Mouse (Mus musculus) small intestine, adult 2 months (tissue): ENCODE data around the gene Gm44805. TPM values are rescaled to one million over a fixed set of nuclear protein-coding genes. Genes with fewer than 3 reads are reported as not detected.

ENCODE experiments used
- H3K27ac ChIP-seq: fragments of 200-500 bp; 2 replicates; pipeline ENCODE4 v1.5.1; 2012; ENCODE audit warnings: low read depth, low read length, control low read depth, inconsistent platforms; ENCODE audit not compliant: insufficient read depth
- H3K27me3 ChIP-seq: fragments of 200-500 bp; 2 replicates; pipeline ENCODE4 v1.6.1; 2012; ENCODE audit warnings: mild to moderate bottlenecking, moderate library complexity, low read length, inconsistent platforms; ENCODE audit not compliant: control insufficient read depth, insufficient read depth
- H3K36me3 ChIP-seq: fragments of 200-500 bp; 2 replicates; pipeline ENCODE4 v1.6.1; 2012; ENCODE audit warnings: mild to moderate bottlenecking, low read length, control low read depth, inconsistent platforms; ENCODE audit not compliant: control insufficient read depth, insufficient read depth
- H3K4me1 ChIP-seq: fragments of 200-500 bp; 2 replicates; pipeline ENCODE4 v1.6.1; 2012; ENCODE audit warnings: low read length, inconsistent platforms, mixed read lengths; ENCODE audit not compliant: control insufficient read depth, insufficient read depth, insufficient read length
- H3K4me3 ChIP-seq: fragments of 200-500 bp; 2 replicates; pipeline ENCODE4 v1.5.1; 2012; ENCODE audit warnings: low read depth, mild to moderate bottlenecking, control low read depth, inconsistent platforms, low read length, moderate library complexity
- CTCF ChIP-seq: fragments of 200-500 bp; IDR thresholded peaks from 2 replicates; pipeline ENCODE4 v1.5.1; 2012; ENCODE audit warnings: low read depth, mild to moderate bottlenecking, control low read depth, inconsistent platforms, low read length, moderate library complexity, mixed read lengths; ENCODE audit not compliant: insufficient replicate concordance, insufficient read length; ENCODE audit errors: extremely low read depth
- POLR2A ChIP-seq: fragments of 200-500 bp; IDR thresholded peaks from 2 replicates; pipeline ENCODE4 v1.6.1; 2012; ENCODE audit warnings: low read depth, mild to moderate bottlenecking, control low read depth, inconsistent platforms, low read length, moderate library complexity
- WGBS: fragments of 180-500 bp; shearing (Covaris S2); methylation state at CpG from one replicate; pipeline ENCODE4 v1.1.7; 2018; 5-methylcytosine and 5-hydroxymethylcytosine counted together
- polyA plus RNA-seq: library from polyadenylated mRNA; depleted of rRNA; stranded (reverse); fragments of >200 nt; gene quantifications from 2 replicates; pipeline ENCODE4 v1.2.3, GENCODE M21; 2012

Gene Gm44805
- polyA plus RNA-seq, 1 experiment = 0.37 TPM

DNA sequence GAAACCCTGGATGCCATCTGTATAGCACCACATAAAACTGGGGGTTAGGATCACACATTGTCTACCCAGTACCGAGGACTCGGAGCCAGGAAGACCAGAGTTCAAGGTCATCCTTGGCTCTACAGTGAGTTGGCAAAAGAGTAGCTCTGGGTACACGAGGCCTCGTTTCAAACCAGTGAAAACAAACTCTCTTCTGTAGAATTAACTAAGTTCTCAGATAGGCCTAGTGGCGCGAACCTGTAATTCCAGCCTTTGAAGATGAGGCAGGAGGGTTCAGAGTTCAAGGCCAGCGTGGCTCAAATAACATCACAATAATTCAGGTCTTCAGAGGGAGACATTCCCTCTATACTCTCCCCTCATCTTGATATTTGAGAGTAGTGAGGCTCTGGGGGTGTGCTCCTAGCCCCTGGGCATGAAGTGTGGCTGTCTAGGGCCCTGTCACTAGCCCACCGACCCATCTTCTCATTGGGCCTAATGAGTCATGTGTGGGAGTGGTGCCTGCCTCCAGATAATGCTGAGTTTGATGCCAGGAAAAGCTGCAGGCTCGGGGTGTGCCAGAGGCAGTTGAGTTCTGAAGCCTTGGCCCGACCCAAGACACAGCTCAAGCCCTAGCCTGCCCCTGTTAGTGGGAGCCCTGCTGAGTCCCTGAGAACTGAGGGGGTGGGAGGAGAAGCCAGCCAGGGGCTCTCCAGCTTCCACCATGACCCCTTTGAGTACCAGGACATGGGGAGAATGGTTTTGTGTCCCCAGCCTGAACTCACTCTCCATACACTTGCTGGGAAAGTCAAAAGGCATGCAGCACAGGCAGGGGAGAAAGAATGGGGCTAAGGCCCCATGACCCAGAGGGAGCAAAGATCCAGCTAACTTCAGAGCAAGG, 13.4 kb upstream of the Gm44805 start:
- whole genome bisulfite sequencing = 45% methylated on average over 10 of the region's 10 CpGs
- Histone ChIP-seq H3K4me1 (peaks cover 18% of the 10 kb centered on the region), H3K27me3 (no peaks in the 10 kb centered on the region), H3K4me3 (no peak overlapping the region), H3K27ac (0 out of 2 replicates have a peak overlapping the region, but pooled peaks have one; percentile 8), H3K36me3 (no peaks in the 10 kb centered on the region)
- TF ChIP-seq CTCF = no peak
- TF ChIP-seq POLR2A = no peak

DNA sequence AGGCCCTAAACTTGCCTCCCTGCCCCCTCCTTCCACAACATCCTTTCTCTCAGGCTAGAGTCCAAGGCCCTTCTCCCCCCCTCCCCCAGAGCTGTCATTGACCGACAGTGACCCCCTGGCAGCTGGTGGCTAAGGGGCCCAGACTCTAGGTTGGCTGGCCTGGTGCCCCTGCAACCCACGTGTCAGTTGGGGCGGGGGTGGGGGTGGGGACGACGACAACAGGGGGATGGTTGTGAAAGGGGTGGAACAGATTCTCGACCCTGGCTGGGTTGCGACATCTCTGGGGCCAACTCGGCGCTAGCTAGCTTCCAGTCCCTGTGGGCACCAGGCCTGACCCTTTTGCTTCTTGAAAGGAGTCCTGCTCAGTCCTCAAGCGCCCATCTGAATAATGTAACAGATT, 12.2 kb upstream of the Gm44805 start:
- Histone ChIP-seq H3K27ac (no peak overlapping the region), H3K4me1 (peaks cover 15% of the 10 kb centered on the region), H3K36me3 (no peaks in the 10 kb centered on the region), H3K4me3 (no peak overlapping the region), H3K27me3 (no peaks in the 10 kb centered on the region)
- TF ChIP-seq POLR2A (no peak), CTCF (no peak)
- WGBS = 52% methylated on average over 10 of the region's 10 CpGs

- Histone ChIP-seq H3K4me1 (peaks cover 15% of the 10 kb centered on the region), H3K36me3 (no peaks in the 10 kb centered on the region), H3K27me3 (no peaks in the 10 kb centered on the region), H3K27ac (no peak within 1 kb of the TSS), H3K4me3 (peak within 1 kb of the TSS; percentile 3; the same call in 1 of the 2 replicates)
- TF ChIP-seq CTCF (no peak), POLR2A (no peak)
- WGBS = 65% methylated on average over 28 of the region's 28 CpGs
Observed at GRCm38 (mm10) chr7:19691873-19692865, 10.9 kb upstream of the Gm44805 start, which contains the start of gene Apoc1. Apoc1 (minus strand) TSS chr7:19692660.

DNA sequence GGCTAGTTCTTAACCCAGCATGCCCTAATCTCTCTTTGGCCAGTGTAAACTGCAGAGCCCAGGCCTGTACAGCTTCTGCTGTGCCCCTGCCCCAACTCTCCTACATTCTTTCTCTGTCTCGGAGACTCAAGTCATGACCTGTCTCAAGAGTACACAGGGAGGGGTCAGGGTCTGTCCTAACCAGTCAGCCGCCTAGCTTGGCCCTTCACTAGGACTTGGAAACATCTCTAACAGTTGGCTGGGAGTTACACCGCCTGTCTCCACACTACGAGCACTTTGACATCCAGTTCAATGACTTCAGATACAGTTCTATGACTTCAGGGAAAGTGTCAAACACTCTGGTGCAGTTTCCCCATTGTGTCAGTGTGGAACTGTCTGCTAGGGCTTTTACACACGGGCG, 10.2 kb upstream of the Gm44805 start:
- WGBS = 82% methylated on average over 6 of the region's 6 CpGs
- Histone ChIP-seq H3K4me3 (peak overlapping the region; percentile 3; the same call in 1 of the 2 replicates), H3K36me3 (no peaks in the 10 kb centered on the region), H3K27me3 (no peaks in the 10 kb centered on the region), H3K4me1 (peaks cover 15% of the 10 kb centered on the region), H3K27ac (no peak overlapping the region)
- no peak for TF ChIP-seq POLR2A

- no peak for TF ChIP-seq POLR2A
- TF ChIP-seq CTCF = no peak
- Histone ChIP-seq H3K27me3 (no peaks in the 10 kb centered on the region), H3K36me3 (no peaks in the 10 kb centered on the region), H3K4me1 (peaks cover 15% of the 10 kb centered on the region), H3K27ac (no peak overlapping the region), H3K4me3 (no peak overlapping the region)
- 44% methylated on average over 4 of the region's 4 CpGs for WGBS
Observed at GRCm38 (mm10) chr7:19690845-19691244, 9.6 kb upstream of the Gm44805 start.

DNA sequence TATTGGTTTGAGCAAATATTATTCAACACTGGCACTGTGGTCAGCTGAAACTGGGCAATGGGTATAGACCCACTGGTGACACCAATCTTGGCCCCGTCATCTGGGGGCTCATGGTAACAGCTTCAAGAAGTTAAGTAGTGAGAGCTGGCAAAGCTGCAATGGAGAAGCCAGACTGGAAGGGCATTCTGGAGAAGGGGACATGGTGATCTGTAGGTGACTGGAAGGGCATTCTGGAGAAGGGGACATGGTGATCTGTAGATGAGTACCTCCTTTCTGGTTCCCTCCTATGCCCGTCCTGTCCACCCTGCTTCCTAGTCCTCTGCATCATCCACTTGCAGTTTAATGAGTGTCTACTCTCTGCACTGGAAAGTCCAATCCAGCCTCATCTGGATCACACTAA, 7.4 kb upstream of the Gm44805 start:
- H3K27ac ChIP-seq = no peak overlapping the region

More for the DNA sequence above, 7.4 kb upstream of the Gm44805 start:
- Histone ChIP-seq H3K4me1 (peaks cover 11% of the 10 kb centered on the region), H3K4me3 (no peak overlapping the region), H3K27me3 (no peaks in the 10 kb centered on the region), H3K36me3 (no peaks in the 10 kb centered on the region)
- no peak for TF ChIP-seq POLR2A
- TF ChIP-seq CTCF = no peak
- 100% methylated on average over 2 of the region's 2 CpGs for WGBS
